Mouse (Mus musculus) fibroblast of lung, adult 2 months (primary cell): ENCODE measurements around the gene Mdm2.

ENCODE experiments used
- DNase-seq: peaks from one replicate; pipeline ENCODE4 v3.0.0-alpha.2; 2011; ENCODE audit warnings: low read depth

Mdm2 gene

DNA sequence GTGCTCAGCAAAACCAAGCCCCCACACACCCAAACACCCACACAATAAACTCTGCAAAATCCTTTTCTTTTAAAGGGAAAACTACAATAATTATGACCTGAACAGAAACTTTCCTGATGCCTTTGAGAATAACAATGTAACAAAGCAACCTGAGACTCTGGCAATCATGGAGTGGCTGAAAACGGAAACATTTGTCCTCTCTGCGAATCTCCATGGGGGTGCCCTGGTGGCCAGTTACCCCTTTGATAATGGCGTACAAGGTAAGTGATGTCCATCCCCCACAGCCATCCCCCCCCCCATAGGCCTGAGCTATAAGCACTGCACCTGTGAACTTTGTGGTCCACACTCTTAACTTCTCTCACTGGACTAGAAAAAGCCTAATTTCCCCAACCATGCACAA, 40.5 kb downstream of the Mdm2 start:
- DNase-seq: no peak

DNA sequence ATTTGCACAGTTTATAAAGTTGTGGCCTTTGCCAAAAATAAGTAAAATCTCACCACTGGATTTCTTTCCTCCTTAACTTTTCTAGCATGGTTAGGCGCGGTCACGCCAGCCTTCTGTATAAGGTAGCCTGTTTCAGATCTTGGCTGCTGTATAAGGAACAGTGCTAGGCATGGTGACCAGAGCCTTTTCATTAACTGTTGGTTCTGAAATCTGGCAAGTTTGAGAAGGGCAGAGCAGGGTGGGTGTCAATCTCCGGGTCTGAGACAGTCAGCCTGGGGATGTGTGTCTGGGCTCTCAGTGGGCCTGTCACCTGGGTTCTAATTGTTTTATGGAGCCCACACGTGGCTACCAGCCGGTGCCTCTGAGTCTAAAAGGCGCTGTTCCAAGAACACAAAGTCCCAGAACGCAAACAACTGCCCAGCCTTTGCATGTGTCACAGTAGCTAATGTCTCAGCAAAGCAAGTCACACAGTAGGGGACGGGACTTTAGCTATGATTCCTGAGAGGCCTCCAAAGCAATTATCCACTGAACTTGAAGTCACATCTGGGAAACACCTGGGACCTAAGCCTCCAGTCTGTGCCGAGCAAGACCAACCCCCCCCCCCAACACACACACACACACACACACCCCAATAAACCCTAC, 41.0 kb downstream of the Mdm2 start:
- DNase-seq: no peak

DNA sequence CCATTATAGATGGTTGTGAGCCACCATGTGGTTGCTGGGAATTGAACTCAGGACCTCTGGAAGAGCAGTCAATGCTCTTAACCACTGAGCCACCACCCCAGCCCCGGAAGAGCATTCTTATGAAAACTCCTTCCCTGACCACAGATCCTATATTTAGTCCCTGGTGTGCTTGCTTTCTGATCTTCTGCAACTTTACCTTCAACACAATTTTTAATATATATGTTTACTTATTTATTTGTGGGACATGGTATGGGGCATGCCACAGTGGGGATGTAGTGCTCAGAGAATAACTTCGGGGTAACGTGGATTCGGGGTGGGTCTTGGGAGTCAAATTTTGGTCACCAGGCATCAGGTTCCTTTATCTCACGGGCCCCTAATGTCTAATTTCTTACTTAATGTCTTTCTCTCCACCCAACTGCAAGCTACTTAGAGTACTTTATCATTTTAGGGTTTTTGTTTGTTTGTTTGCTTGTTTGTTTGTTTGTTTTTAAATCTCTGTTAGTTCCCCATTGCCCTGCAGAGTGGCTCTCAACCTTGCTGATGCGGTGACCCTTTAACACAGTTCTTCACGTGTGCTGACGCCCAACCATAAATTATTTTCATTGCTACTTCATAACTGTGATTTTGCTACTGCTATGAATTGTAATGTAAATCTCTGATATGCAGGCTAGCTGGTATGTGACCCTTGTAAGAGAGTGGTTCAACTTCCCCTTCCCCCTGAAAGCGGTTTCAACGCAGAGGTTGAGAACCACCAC, 41.8 kb downstream of the Mdm2 start:
- DNase-seq: no peak

DNA sequence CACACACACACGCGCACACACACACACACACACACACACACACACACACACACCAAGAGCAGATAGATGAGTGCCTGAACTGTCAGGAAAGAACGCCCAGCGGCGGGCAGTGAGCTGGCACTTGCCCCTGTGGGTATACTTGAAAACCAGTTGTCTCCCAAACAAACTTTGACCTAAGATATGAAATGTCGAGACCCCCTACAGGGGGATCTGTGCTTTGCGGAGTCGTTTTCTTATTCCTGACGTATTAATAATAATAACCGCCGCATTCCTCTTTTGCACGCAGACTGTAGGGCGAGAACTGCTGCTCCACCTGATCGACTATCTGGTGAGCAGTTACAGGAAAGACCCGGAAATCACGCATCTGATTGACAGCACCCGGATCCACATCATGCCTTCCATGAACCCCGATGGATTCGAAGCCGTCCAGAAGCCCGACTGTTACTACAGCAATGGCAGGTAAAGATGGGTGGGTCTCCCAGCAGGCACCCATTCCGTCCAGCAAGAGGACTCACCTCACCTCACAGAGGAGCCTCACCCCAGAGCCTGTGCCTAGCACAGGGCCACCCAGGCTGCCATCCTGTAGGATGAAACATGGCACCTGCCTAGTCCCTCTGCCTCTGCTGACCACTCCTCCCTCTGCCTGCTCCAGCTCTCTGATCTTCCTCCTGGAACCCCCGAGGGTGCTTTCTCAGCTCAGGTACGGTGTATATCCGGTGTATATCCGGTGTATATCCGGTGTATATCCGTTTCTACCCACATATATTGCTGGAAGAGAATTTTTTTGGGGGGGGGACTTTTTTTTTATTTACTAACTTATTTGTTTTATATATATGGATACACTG, 42.7 kb downstream of the Mdm2 start:
- DNase-seq: no peak

DNA sequence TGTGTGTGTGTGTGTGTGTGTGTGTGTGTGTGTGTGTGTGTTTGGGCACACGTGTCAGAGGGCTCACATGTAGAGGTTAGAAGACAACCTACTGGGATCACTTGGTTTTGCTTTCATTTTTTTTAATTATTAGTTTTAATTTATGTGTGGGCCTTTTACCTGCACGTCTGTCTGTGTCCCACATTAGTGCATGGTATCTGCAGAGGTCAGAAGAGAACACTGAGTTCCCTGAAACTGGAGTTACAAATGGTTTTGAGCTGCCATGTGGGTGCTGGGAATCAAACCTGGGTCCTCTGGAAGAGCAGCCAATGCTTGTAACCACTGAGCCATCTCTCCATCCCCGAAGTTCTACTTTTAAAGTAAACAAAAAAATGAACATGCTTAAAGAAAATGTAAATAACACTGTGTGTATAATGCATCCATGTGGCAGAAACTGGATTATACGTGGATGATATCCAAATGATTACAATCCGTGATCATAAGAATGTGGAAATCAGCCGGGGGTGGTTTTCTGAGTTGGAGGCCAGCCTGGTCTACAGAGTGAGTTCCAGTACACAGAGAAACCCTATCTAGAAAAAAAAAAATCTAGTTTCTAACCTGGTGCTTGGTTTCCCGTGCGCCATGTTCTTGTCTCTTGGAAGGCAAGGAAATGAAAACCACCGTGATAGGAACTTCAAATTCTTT, 43.5 kb downstream of the Mdm2 start:
- no peak for DNase-seq

DNA sequence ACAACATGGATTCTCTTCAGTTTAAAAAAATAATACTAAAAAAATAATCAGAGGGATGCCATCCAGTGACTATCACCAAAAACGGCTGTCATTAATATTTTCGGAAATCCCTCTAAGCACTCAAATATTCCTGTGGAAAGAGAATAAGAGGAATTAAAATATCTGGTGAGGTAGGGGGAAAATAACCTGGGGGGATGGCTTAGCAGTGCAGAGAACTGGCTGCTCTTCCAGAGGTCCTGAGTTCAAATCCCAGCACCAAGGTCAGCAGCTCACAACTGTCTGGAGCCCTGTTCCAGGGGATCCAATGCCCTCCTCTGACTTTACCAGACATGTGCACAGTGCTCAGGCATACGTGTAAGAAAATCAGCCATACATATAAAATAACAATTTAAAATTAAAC, 44.2 kb downstream of the Mdm2 start:
- DNase-seq: no peak

DNA sequence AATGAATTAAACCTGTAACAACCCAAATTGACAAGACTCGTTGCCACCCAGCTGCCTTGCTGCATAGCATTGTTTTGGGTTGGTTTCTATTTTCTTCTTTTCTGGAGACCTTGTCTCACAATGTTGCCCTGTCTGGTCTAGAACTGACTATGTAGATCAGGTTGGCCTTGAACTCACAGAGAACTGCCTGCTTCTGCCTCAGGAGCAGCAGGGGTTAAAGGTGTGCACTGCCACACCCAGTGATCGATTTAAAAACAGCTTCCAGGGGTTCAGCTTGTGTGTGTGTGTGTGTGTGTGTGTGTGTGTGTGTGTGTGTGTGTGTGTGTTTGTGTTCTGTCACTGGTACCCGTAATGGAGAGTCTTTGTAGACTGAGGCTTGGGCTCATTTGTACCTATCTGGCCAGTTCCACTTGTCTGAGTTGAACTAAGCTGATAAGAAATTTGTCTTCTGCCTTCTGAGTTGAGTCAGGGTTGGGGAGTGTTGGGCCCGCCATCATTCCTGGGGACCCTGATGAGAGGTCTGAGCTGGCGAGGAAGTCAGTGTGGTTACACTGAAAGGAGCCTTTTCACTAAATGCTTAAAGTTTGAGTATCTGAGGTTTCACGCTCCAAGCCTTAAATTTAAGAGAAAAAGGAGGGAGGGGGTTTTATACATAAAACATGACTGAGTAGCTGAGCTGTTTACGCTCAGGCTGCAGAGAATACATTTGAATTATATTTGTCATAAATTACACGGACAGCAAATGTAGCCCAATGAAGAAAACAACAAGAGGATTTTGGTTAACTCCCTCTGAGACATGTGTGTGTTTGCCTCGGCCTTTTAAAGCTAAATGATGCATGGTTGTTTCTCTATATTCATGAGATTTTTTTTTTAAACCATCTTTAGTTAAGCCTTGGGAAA, 44.9 kb downstream of the Mdm2 start:
- DNase-seq: no peak

DNA sequence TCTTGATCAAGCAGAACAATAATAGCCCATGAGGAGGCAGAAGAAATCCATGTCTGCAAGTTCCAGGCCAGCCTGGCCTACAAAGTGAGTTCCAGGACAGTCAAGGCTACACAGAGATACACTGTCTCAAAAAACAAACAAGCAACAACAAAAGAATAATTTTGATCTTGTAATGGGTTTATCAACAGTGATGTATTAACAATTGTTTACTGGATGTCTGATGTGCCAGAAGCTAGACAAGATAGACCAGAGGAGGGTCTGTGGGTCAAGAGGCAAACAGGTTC, 45.7 kb downstream of the Mdm2 start:
- DNase-seq: no peak

DNA sequence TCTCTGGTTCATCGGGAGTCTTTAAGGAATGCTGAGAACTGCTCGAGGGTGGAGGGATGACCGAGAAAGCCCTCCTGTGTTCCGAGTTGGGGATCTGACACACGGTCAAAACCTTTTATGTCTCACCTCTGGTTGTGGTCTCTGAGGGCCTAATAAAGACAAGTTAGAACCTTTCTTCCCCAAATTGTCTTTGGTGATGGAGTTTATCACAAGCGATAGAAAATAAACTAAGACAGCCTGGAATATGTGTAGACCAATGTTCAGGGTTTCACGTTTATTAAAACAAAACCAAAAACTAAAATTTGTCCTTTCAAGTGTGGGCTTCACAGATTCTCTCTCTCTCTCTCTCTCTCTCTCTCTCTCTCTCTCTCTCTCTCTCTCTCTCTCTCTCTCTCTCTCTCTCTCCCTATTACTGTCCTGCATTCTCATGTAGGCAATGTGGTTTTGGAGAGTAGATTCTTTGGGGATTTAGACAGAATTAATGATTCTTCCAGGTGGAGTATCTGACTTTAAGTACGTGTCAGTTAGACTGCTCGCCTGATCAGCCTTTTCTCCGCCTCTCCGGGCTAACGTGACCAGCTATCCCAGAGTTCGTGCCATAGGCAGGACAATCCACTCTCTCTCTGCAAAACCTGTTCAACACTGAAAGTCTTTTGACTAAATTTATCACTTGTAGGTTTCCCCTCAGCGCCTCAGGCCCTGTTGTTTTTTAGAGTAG, 46.2 kb downstream of the Mdm2 start:
- no peak for DNase-seq

DNA sequence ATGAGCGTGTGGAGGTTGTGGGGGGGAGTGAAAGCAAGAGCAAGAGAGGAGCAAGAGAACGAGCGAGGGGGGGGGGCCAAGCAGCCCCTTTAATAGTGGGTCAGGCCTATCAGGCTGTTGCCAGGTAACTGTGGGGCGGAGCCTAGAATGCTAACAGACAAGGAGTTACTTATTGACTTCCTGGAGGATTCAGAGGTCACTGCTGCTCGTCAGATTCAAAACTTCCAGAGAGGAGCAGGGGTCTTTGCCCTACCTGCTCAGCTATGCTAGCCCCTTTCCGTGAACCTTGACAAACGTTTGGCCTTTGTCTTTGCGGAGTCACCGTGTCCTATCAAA, 46.7 kb downstream of the Mdm2 start:
- no peak for DNase-seq

DNA sequence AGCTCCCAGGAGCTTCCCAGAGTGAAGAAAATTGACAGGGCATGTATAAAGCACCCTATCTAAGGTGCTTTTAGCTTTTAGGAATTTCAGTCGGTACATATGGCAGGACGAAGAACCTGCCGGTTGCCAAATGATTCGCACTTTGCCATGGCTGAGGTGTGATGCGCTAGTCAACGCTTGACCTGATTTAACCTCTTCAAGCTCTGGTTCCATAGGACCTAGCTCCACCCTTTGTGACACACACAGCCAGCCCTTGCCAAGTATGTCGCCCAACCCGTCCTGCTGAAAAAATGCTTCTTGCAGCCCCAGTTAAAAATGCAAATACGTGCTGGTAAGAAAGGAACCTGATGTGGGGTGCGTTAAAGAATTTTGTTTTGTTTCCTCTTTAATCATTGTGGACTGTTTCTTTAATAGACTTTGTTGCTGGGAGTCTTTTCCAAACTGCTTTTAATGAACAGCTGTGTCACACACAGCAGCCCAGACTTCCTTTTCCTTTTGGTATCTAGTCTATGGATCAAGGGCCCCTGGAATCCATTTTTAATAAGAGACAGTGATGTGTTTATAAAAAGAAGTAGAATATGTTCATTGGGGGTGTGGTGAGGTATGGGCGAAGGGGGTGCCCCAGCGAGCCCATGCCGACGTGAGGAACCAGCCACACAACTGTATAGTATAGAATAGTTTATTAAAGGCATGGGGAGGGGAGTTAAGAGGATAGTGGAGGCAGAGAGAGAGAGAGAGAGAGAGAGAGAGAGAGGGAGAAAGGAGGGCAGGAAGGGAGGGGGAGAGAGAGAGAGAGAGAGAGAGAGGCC, 47.3 kb downstream of the Mdm2 start:
- no peak for DNase-seq

DNA sequence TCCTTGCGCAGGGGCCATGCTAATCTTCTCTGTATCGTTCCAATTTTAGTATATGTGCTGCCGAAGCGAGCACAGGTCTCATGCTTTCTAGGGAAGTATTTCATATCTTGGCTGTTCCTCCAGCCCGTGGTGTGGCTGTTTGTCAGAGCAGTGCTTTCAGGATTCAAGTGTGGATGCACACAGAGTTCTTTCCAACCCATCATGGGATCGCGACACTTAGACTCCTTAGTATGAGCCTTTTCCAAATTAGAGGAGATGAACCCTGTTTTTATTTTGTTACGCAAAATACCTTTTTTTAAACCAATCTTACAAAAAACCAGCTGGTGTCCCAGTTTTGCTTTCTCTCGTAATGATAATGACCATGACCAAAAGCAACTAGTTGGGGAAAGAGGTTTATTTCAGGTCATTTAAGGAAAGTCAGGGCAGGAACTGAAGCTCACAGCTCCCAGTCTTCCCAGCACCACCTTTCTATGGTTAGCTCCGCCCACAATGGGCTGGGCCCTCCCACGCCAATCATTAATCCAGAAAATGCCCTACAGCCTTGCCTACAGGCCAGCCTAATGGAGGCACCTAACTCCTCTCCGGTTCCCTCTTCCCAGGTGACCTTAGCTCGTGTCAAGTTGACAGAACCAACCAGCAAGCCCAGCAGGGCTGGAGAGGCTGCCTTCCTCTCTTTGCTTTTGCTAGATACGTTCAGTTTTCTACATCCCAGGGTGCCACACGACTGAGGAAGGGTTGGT, 48.1 kb downstream of the Mdm2 start:
- DNase-seq: no peak

DNA sequence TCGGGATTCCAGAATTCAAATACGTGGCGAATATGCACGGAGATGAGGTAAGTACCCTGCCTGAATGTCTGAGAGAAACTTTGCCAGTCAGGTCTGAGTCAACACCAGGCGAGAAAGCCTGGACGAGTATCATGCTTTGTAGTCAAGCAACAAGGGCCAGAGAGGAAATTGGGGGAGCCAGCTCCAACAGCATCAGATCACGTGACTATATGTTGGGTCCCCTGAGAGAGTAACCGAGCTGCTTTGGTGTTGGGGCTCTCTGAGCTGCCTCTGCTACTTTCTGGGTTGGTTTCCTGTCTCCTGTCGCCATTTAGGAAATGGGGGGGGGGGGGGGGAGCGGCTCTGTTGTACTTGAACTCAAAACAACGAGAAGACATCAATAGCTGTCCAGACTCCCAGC, 50.7 kb downstream of the Mdm2 start:
- DNase-seq: peak; percentile 30

DNA sequence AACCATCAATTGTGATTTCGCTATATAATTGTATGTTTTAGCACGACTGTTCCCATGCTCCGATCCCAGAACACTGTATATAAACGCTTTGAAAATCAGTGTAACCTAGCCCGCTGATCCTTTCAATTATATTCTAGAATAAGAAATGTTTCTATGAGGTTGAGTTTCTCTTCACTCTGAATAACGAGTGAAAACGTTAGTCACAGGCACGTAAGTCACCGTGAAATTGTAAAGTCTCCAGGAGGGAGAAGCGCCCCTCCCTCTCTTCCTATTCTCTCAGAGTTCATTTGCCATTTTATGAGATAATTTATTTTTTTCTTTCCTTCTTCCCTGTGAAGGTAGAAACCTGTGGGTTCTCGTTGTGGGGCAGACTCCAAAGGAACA, 51.1 kb downstream of the Mdm2 start:
- DNase-seq: no peak

DNA sequence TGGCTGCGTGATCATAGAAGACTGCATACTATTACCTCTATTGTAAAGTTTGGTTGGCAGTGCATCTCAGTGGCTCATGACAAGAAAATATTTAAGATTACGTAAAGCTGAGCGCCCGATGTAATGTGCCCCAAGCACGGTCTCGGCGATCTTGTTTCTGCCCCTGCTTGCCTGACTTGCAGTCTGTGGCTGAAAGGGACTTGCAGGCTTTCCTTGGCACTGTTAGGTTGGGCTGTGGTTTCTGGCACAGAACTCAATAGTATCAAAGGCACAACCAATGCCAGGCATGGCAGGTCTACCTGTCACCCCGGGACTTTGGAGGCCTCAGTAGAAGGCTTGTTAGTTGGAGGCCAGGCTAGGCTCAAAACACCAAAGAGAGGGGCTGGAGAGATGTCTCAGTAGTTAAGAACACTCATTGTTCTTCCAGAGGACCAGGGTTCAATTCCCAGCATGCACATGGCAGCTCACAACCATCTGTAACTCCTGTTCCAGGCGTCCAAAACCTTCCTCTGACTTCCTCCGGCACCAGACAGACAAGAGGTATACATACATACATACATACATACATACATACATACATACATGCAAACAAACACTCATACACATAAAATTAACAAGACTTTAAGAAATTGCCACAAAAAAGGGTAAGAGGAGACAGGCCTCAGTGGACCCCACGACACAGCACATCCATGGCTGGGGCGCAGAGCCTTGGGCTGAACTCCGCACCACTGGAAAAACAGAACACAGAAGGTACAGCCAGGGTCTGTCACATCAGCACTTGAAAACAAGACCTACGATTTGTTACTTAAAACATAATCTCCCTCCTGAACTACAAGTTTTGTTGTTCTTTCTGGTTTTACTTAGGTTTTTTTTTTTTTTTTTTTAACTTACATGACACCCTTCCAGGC, 51.8 kb downstream of the Mdm2 start:
- no peak for DNase-seq

DNA sequence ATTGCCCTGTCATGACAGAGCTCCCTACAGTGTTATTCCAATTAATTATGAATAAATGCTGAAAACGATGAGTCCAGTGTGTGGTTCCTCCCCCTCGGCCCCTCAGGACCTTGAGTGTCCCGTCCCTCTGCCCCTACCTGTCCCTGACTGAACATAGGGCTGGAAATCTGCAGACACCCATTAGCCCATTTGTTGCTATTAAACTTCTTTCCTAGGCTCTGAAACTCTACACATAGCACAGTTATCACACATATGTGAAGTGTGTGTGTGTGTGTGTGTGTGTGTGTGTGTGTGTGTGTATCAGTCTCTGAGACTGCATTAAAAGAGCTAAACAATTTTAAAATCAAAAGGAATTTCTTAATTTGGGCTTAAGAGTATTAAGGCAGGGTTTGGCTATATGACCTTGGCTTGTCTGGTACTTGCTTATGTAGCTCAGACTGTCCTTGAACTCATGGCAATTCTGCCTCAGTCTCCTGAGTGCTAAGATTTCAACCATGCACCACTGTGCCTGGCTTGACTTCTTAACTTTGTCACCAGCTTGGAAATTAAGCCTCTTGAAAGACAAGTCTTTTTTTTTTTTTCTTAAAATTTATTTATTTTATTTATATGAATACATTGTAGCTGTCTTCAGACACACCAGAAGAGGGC, 52.8 kb downstream of the Mdm2 start:
- no peak for DNase-seq

DNA sequence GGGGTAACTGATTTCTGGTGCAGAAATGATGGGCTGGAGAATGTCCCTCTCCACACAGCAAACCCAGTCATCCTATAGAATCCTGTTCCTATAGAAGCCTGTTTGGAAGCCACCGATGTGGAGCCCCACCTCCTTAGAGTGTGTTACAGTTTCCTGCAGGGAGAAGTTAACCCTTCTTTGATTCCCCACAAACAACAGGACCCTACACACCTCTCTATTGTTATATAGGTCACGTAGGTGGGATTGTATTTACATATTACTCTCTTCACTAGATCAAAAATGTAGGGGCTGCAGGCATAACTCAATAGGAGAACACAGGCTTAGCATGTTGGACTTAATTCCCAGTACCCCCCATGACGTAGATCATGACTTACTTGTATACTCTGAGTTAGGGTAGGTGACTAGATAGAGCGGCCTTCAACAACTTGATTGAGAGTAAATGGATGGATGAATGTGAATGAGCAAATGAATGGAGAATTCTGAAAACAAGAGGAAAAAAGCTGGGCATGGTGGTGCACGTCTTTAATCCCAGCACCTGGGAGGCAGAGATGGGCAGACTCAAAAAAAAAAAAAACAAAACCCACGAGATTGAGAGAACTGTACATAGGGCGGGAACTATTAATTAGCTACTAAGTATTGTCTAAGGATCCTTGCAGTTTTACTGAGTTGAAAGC, 53.4 kb downstream of the Mdm2 start:
- DNase-seq: no peak

DNA sequence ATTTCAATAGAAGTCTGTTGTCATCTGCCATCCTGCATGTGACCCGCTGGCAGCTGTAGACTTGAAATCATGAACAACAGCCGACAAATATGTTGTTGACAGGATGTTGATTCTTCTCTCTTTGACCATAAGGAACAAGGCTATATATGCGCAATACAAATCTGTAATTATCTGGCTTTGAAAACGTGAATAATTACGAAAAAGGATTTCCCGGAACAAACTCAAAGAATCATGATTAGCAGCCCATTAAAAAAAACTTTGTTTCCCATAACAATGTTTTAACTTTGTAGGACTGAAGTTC, 53.9 kb downstream of the Mdm2 start:
- DNase-seq: no peak
